Mouse (Mus musculus) liver, postnatal 0 days (tissue): ENCODE measurements at regions not wholly inside any gene's neighbourhood (a gene's known extent, or its start where the extent isn't known, plus 50 kb on each side); places are given as distances from the start of the nearest gene placed in this dataset.

Source experiments
- CTCF ChIP-seq: sonication (generic); IDR thresholded peaks from 2 replicates; pipeline ENCODE4 v1.5.1; 2016; ENCODE audit warnings: antibody characterized with exemption, low read depth
- EP300 ChIP-seq: IDR thresholded peaks from 2 replicates; pipeline ENCODE4 v1.6.1; 2016; ENCODE audit warnings: antibody characterized with exemption, low read depth, mild to moderate bottlenecking

GRCm38 (mm10) chr5:101523902-101524301, 140.9 kb downstream of the Nkx6-1 start:
- TF ChIP-seq CTCF: no peak
- TF ChIP-seq EP300: no peak
